Mouse (Mus musculus) forebrain, embryonic 11.5 days (tissue): Measurements from ENCODE around the gene Pde11a. TPM values are rescaled to one million over a fixed set of nuclear protein-coding genes. Genes with fewer than 3 reads are reported as not detected.

Source experiments
- ATAC-seq: fragments of 200-750 bp; cut with Nextera tagmentation; replicated peaks from 2 replicates; pipeline ENCODE4 v1.8.0; 2017; ENCODE audit warnings: moderate TSS enrichment; ENCODE audit not compliant: low FRiP score
- DNase-seq: peaks from one replicate; pipeline ENCODE4 v3.0.0-alpha.2; 2017; ENCODE audit warnings: low spot score
- H3K27ac ChIP-seq: fragments of 300-500 bp; sonication (generic); 2 replicates; pipeline ENCODE4 v1.5.1; 2014; ENCODE audit warnings: low read depth, low read length
- H3K27me3 ChIP-seq: fragments of 300-500 bp; sonication (generic); 2 replicates; pipeline ENCODE4 v1.6.1; 2014; ENCODE audit warnings: mild to moderate bottlenecking, low read length, mixed read lengths; ENCODE audit not compliant: control insufficient read depth, insufficient read depth
- H3K36me3 ChIP-seq: fragments of 300-500 bp; sonication (generic); 2 replicates; pipeline ENCODE4 v1.6.1; 2014; ENCODE audit warnings: mild to moderate bottlenecking, low read length, moderate library complexity, mixed read lengths; ENCODE audit not compliant: control insufficient read depth, insufficient read depth
- H3K4me1 ChIP-seq: fragments of 300-500 bp; sonication (generic); replicated peaks from 2 replicates; pipeline ENCODE4 v1.6.1; 2014; ENCODE audit warnings: low read length, mixed read lengths; ENCODE audit not compliant: control insufficient read depth, insufficient read depth
- H3K4me2 ChIP-seq: fragments of 300-500 bp; sonication (generic); 2 replicates; pipeline ENCODE4 v1.6.1; 2014; ENCODE audit warnings: low read depth, mild to moderate bottlenecking, low read length, moderate library complexity, mixed read lengths; ENCODE audit not compliant: severe bottlenecking
- H3K4me3 ChIP-seq: fragments of 300-500 bp; sonication (generic); 2 replicates; pipeline ENCODE4 v1.5.1; 2014; ENCODE audit warnings: low read depth, low read length
- H3K9ac ChIP-seq: fragments of 300-500 bp; sonication (generic); 2 replicates; pipeline ENCODE4 v1.6.1; 2014; ENCODE audit warnings: low read length
- H3K9me3 ChIP-seq: fragments of 300-500 bp; sonication (generic); 2 replicates; pipeline ENCODE4 v1.6.1; 2016; ENCODE audit warnings: low read length, mixed read lengths; ENCODE audit not compliant: control insufficient read depth
- WGBS: fragments of 180-500 bp; shearing (Covaris S2); extraction: QIAGEN DNeasy Blood & Tissue Kit; methylation state at CpG from one replicate; pipeline ENCODE4 v1.1.7; 2014; 5-methylcytosine and 5-hydroxymethylcytosine counted together
- polyA plus RNA-seq: library from polyadenylated mRNA; unstranded; fragments of >200 nt; fragmentation: Nextera tagmentation; extraction: Ambion mirVana; gene quantifications from 2 replicates; pipeline ENCODE4 v1.2.1, GENCODE M21; 2014

Pde11a gene
- polyA plus RNA-seq, 1 experiment from 2014 or later = 0.12 TPM

DNA sequence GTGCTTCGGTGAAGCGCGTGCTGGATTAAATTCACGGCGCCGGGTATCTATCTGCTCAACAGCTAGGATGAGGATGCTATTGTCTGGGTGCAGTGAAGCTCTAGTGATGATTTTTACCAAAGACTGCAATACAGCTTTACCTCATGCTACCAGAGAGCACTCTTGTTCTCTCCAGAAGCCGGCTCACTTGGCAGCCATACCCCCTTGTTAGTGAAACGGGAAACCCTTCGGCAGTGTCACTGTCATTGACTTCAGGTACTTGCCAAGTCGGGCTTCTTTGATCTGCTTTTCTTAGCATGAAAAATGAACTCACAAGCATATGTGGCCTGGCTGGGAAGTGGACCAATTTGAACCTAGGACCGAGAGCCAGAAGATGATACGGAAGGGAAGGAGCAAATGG is 290.8 kb downstream of the Pde11a start:
- no peak overlapping the region for H3K4me2 ChIP-seq
- no peak for ATAC-seq
- H3K4me3 ChIP-seq = no peak overlapping the region
- no peak for DNase-seq
- H3K4me1 ChIP-seq = no peaks in the 10 kb centered on the region; the same call in 1 of the 2 replicates
- no peaks in the 10 kb centered on the region for H3K36me3 ChIP-seq
- no peak overlapping the region for H3K9ac ChIP-seq
- no peaks in the 10 kb centered on the region for H3K27me3 ChIP-seq
- 91% methylated on average over 12 of the region's 12 CpGs for WGBS
- no peak overlapping the region for H3K27ac ChIP-seq
- H3K9me3 ChIP-seq = no peaks in the 10 kb centered on the region

DNA sequence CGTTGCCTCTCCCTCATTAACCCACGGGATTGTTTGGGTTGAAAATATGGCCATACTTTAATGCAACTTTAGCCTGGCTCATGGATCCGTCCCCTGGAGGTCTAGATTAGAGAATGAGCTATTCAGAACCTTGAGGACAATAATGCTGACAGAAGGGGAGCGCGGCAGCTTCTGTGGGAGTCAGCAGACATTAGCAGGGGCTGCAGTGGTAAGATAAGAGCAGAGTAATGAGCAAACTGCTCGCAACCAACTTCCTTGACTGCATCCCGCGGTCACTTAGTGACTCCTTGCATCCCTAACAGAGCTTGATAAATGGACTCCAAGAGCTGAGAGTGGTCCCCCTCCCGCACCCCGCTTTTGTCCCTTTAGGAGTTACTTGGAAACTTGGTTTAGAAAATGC is 296.4 kb downstream of the Pde11a start:
- no peak overlapping the region for H3K4me3 ChIP-seq
- WGBS = 92% methylated on average over 10 of the region's 10 CpGs
- no peak for ATAC-seq

DNA sequence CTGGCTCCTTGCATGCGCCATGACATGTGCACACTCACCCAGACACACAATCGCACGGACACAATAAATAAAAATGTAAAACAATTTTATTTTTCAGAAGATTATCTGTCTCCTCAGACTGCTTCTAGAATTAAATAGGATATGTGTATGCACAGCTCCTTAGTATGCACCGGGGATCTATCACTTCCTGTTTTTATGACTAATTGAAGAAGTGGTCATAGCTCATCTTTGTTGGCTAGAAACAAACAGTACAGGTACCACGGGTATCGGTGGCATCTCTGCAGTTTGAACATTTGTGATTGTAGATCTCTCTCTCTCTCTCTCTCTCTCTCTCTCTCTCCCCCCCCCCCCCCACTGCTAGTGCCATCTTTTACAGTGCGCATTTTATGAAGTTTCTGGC is 298.5 kb downstream of the Pde11a start:
- DNase-seq = no peak
- no peak overlapping the region for H3K4me2 ChIP-seq

More for the DNA sequence above, 296.4 kb downstream of the Pde11a start:
- no peaks in the 10 kb centered on the region for H3K27me3 ChIP-seq
- H3K9ac ChIP-seq = no peak overlapping the region
- no peaks in the 10 kb centered on the region for H3K9me3 ChIP-seq
- no peak for DNase-seq
- H3K4me1 ChIP-seq = no peaks in the 10 kb centered on the region
- H3K4me2 ChIP-seq = no peak overlapping the region
- H3K27ac ChIP-seq = no peak overlapping the region
- no peaks in the 10 kb centered on the region for H3K36me3 ChIP-seq

DNA sequence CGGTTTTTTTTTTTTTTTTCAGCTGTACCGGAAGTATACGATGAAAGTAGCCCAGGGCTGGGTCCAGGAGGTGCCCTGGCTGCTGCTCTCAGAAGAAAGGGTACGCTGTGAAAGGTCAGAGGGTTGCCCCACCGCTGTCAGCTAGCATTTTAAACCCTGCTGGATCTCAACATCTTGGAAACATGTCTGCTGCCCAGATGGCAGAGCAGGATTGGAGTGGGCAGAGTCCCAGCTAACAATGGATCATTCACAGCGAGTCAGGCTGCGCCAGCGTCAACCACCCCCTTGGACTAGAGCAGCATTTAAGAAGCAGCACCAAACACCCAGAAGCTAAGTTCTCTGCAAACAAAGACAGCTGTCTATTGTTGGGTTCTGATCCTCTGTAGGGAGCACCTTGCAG is 308.5 kb downstream of the Pde11a start:
- ATAC-seq (0 out of 2 replicates have a peak, but pooled peaks have one; percentile 44), DNase-seq (peak; percentile 66)
- Histone ChIP-seq H3K36me3 (no peaks in the 10 kb centered on the region), H3K4me2 (no peak overlapping the region; the same call in 1 of the 2 replicates), H3K9me3 (no peaks in the 10 kb centered on the region), H3K4me3 (no peak overlapping the region), H3K27me3 (no peaks in the 10 kb centered on the region), H3K27ac (no peak overlapping the region), H3K9ac (peak overlapping the region; percentile 5; the same call in 1 of the 2 replicates), H3K4me1 (peaks cover 18% of the 10 kb centered on the region)
- WGBS = 34% methylated on average over 8 of the region's 8 CpGs

More for the DNA sequence above, 298.5 kb downstream of the Pde11a start:
- Histone ChIP-seq H3K4me3 (no peak overlapping the region), H3K27me3 (no peaks in the 10 kb centered on the region), H3K27ac (no peak overlapping the region), H3K9me3 (no peaks in the 10 kb centered on the region), H3K9ac (no peak overlapping the region), H3K36me3 (no peaks in the 10 kb centered on the region), H3K4me1 (no peaks in the 10 kb centered on the region)
- WGBS = 94% methylated on average over 7 of the region's 7 CpGs
- no peak for ATAC-seq

DNA sequence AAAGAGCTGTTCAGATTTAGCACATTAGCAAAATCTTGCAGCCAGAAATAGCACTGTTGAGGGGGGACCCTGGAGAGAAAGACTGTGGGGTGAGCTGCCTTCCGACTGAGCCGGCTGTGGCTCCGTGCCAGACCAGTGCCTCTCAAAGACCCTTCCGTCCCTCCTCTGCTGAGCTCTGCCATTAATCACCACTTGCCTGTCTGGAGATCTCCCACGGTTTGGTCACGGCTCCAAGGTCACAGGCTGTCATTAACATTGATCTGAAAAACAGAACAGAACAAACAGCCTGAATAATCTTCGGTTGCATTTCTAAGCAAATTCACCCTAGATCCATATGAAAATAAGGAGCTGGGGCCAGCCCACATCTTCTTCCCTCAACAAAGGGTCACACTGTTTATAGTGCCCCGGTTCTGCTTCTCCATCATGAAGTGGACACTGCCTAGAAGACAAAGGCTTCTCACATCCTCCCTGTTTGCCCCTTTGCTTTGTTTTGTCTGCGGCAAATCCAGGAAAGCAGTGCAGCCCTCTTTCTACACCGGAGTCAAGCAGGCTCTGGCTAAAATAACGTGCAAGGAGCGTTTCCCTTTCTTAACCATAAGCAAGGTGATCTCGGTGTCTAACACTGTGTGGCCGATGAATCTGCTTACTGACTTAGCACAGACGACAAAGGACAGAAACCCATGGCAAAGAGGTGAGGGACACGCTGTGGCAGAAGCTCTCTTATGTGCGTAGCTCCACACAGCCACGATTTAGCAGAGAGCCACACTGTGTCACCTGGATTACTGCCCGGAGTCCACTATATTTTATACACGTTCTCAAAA is 309.3 kb downstream of the Pde11a start:
- H3K4me3 ChIP-seq = no peak overlapping the region

DNA sequence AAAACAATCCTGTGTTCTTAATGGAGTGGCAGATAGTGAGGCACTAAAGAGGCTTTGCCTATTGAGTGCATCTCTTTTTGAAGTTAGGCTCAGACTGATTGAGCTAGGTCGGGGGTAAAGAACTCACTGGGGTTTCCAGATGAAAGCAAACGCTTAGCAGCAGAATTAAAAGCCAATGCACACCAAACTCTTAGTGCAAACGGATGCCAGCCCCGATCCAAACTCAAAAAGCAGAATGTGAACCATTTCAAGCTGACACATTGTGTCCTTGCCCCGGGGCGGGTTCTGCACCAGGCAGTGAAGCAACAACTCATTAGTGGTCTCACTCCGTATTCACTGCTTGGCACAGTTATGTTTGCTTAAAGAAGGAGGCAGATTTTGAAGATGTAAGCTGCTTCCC is 321.7 kb downstream of the Pde11a start:
- no peak overlapping the region for H3K4me3 ChIP-seq
- no peak overlapping the region for H3K9ac ChIP-seq
- no peaks in the 10 kb centered on the region for H3K27me3 ChIP-seq
- DNase-seq (peak; percentile 82), ATAC-seq (peak; percentile 64)
- no peaks in the 10 kb centered on the region for H3K9me3 ChIP-seq
- peaks cover 4% of the 10 kb centered on the region; the same call in 1 of the 2 replicates for H3K4me1 ChIP-seq
- no peak overlapping the region for H3K4me2 ChIP-seq
- 3% methylated on average over 7 of the region's 7 CpGs for WGBS
- H3K27ac ChIP-seq = no peak overlapping the region
- no peaks in the 10 kb centered on the region for H3K36me3 ChIP-seq

More for the DNA sequence above, 309.3 kb downstream of the Pde11a start:
- H3K27ac ChIP-seq = no peak overlapping the region; the same call in 1 of the 2 replicates
- H3K9ac ChIP-seq = peak overlapping the region; percentile 21
- peaks cover 18% of the 10 kb centered on the region for H3K4me1 ChIP-seq
- 29% methylated on average over 20 of the region's 20 CpGs for WGBS
- ATAC-seq (peak; percentile 64), DNase-seq (peak; percentile 60)
- no peaks in the 10 kb centered on the region for H3K27me3 ChIP-seq
- H3K36me3 ChIP-seq = no peaks in the 10 kb centered on the region
- H3K4me2 ChIP-seq = peak overlapping the region; percentile 6; the same call in 1 of the 2 replicates
- H3K9me3 ChIP-seq = no peaks in the 10 kb centered on the region

DNA sequence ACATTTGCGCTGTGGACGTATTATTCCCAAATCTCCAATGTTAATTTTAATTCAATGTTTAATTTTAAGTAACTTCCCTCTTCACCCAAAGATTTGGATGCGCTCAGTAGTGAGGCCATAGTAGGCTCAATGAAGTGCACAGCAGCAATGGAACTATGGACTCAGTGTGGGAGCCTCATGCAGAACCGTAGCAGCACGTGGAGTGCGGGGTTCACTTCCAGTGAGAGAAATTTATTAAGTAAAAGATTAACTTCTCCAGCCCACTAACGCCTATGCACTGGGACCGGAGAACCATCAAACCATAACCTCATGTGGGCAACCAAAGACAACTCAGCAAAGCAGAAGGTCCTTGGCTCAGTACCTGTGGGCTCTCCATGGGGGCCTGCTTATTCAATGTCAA is 322.4 kb downstream of the Pde11a start:
- Histone ChIP-seq H3K27ac (no peak overlapping the region), H3K4me1 (peaks cover 4% of the 10 kb centered on the region; the same call in 1 of the 2 replicates), H3K9me3 (no peaks in the 10 kb centered on the region), H3K9ac (no peak overlapping the region), H3K4me2 (no peak overlapping the region), H3K4me3 (no peak overlapping the region), H3K27me3 (no peaks in the 10 kb centered on the region), H3K36me3 (no peaks in the 10 kb centered on the region)
- DNase-seq (no peak), ATAC-seq (no peak)
- WGBS = 75% methylated on average over 8 of the region's 8 CpGs

DNA sequence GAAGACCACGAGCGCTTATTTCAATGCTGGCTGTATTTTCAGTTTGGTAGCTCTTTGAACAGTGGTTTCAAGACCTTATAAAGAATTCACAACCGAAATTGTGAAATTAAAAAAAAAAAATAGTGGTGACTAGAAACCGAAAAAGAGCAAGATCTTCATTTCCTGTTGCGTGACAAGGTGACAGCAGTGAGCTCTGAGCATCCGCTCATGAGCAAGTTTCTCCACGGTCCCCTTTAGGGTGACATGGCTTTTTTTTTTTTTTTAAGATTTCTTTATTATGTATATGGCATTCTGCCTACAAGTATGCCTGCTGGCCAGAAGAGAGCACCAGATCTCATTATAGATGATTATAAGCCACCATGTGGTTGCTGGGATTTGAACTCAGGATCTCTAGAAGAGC is 323.1 kb downstream of the Pde11a start:
- WGBS = 94% methylated on average over 7 of the region's 7 CpGs
- DNase-seq (no peak), ATAC-seq (no peak)
- Histone ChIP-seq H3K36me3 (no peaks in the 10 kb centered on the region), H3K4me3 (no peak overlapping the region), H3K27ac (no peak overlapping the region), H3K4me1 (peaks cover 4% of the 10 kb centered on the region; the same call in 1 of the 2 replicates), H3K9me3 (no peaks in the 10 kb centered on the region), H3K9ac (no peak overlapping the region), H3K27me3 (no peaks in the 10 kb centered on the region), H3K4me2 (no peak overlapping the region)
